Mouse (Mus musculus) megakaryocyte, adult 5-6 weeks (primary cell): ENCODE data around the gene Mrps27. TPM values are rescaled to one million over a fixed set of nuclear protein-coding genes. Genes with fewer than 3 reads are reported as not detected.

Experiments
- ATAC-seq: 2 replicates; pipeline ENCODE4 v1.8.0; 2016; ENCODE audit warnings: mild to moderate bottlenecking, inconsistent platforms; ENCODE audit not compliant: poor library complexity, severe bottlenecking
- total RNA-seq, 2 experiments: library from RNA; stranded (forward) in 1 of 2; stranded (reverse) in 1 of 2; fragments of 153-499, 151-499 nt in 1 of 2; fragments of 221-1000, 200-1000 nt in 1 of 2; gene quantifications; 2 replicates each; pipeline versions ENCODE4 v1.2.3 to v1.2.4; 2015 to 2017

The Mrps27 gene
- total RNA-seq, 2 experiments from 2014 or later: 6.2 to 8.6 TPM

GRCm38 (mm10) chr13:99385911-99386310 is 41.3 kb downstream of the Mrps27 start:
- ATAC-seq: no peak

- ATAC-seq: no peak
These were observed 41.8 kb downstream of the Mrps27 start for GRCm38 (mm10) chr13:99386341-99386740.

- no peak for ATAC-seq
These were observed 43.6 kb downstream of the Mrps27 start for GRCm38 (mm10) chr13:99387901-99388811.

- no peak for ATAC-seq
These were observed 46.8 kb downstream of the Mrps27 start for GRCm38 (mm10) chr13:99391417-99391816.

- peak; percentile 33; the same call in 1 of the 2 replicates for ATAC-seq
These were observed 48.5 kb downstream of the Mrps27 start for GRCm38 (mm10) chr13:99393128-99393527.

GRCm38 (mm10) chr13:99394694-99395093 is 50.1 kb downstream of the Mrps27 start:
- ATAC-seq: no peak

- ATAC-seq: no peak
These were observed 50.9 kb downstream of the Mrps27 start for GRCm38 (mm10) chr13:99395531-99395930.

GRCm38 (mm10) chr13:99397228-99397627 is 52.6 kb downstream of the Mrps27 start:
- ATAC-seq: no peak

- ATAC-seq: no peak
These were observed 53.6 kb downstream of the Mrps27 start for GRCm38 (mm10) chr13:99398149-99398701.

GRCm38 (mm10) chr13:99399373-99399772 is 54.8 kb downstream of the Mrps27 start:
- ATAC-seq: no peak

- ATAC-seq: no peak
These were observed 64.6 kb downstream of the Mrps27 start for GRCm38 (mm10) chr13:99409216-99409615.

- no peak for ATAC-seq
These were observed 66.3 kb downstream of the Mrps27 start for GRCm38 (mm10) chr13:99410611-99411515.

- no peak for ATAC-seq
These were observed 67.2 kb downstream of the Mrps27 start for GRCm38 (mm10) chr13:99411761-99412160.

GRCm38 (mm10) chr13:99412477-99413080 is 68.0 kb downstream of the Mrps27 start:
- ATAC-seq: peak; percentile 83

- no peak for ATAC-seq
These were observed 69.1 kb downstream of the Mrps27 start for GRCm38 (mm10) chr13:99413481-99414351.

GRCm38 (mm10) chr13:99414352-99414742 is 69.8 kb downstream of the Mrps27 start:
- no peak for ATAC-seq

- no peak for ATAC-seq
These were observed 72.0 kb downstream of the Mrps27 start for GRCm38 (mm10) chr13:99416601-99417000.

- ATAC-seq: no peak
These were observed 79.0 kb downstream of the Mrps27 start for GRCm38 (mm10) chr13:99423581-99423980.

- peak; percentile 88 for ATAC-seq
These were observed 88.8 kb downstream of the Mrps27 start for GRCm38 (mm10) chr13:99433068-99434008.
